In the genomic region with DNA sequence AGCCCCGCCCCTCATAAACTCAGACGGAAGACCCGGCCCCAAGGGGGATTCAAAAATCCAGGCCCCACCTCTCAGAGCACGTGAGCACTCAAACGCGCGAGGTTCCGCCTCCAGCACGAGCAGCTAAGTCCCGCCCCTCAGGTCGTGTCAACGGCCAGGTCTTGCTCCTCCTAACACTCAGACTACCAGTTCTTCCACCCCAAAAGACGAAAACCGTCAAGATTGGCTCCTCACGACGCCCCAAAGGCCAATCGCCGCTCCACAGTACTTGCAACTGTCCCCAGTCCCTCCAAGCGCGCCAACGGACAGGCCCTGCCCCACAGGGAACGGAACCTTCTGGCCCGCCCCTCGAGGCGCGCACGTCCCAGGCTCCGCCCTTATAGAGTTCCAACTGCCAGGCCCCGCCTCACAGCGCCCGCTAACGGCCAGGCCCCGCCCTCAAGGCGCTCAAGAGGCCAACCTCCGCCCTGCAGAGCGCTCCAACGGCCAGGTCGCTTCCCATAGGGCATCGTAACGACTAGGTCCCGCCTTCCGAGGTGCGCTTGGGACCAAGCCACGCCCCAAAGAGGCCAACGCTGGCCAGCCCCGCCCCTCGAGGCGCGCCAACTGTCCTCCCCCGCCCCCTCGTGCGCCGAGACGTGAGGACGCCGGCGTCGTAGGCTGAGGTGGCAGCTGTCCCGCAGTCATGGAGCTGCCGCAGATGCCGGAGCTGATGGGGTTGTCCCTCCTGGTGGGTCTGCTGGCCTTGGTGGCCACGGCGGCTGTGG, we compare ENCODE assay signal across 8 mouse cellular contexts. TPM values are rescaled to one million over a fixed set of nuclear protein-coding genes. Genes with fewer than 3 reads are reported as not detected.
DNase-seq lines count a peak whose midpoint lies in the region; ATAC-seq lines count a peak whose summit lies in the region.

Gene Tbl2, plus strand, starts transcription at position 605 of the 767 bp plus-strand sequence.

- H3K4me3 ChIP-seq in intestine, embryonic 14.5 days (ENCODE audit: low read depth, low read length): peak within 1 kb of the TSS; percentile 85

- H3K4me1 ChIP-seq in intestine, embryonic 14.5 days (replicated peaks; ENCODE audit: control insufficient read depth, insufficient read depth, low read length): 0 out of 2 replicates have a peak, but pooled peaks cover 12% of the 10 kb centered on the region

- H3K27me3 ChIP-seq in intestine, embryonic 14.5 days (replicated peaks; ENCODE audit: control insufficient read depth, insufficient read depth, low read length): no peaks in the 10 kb centered on the region

- H3K36me3 ChIP-seq in intestine, embryonic 14.5 days (ENCODE audit: control insufficient read depth, insufficient read depth, low read length): peaks cover 16% of the 10 kb centered on the region

- ATAC-seq in intestine, embryonic 14.5 days (replicated peaks; ENCODE audit: low FRiP score, low TSS enrichment, low read depth): peak; percentile 98

- peak within 1 kb of the TSS; percentile 78 for H3K9ac ChIP-seq in intestine, embryonic 14.5 days (ENCODE audit: low read length)

- H3K27ac ChIP-seq in intestine, embryonic 14.5 days (ENCODE audit: low read depth): peak within 1 kb of the TSS; percentile 85

- under 1% methylated on average over 63 of the region's 63 CpGs for WGBS in intestine, embryonic 14.5 days

- H3K9me3 ChIP-seq in intestine, embryonic 14.5 days (ENCODE audit: control insufficient read depth, low read length): no peaks in the 10 kb centered on the region

- peak within 1 kb of the TSS; percentile 84 for H3K4me2 ChIP-seq in intestine, embryonic 14.5 days (ENCODE audit: low read length)

- DNase-seq in adrenal gland, adult 18-20 months (ENCODE audit: low spot score in 2 of 2): peak; percentile 97
- DNase-seq in embryo, embryonic 11 days: peak; percentile 100
- peak; percentile 99 for DNase-seq in gastrocnemius, postnatal 25 days
- DNase-seq in intestine, embryonic 14.5 days (ENCODE audit: low spot score): peak; percentile 99
- DNase-seq in left cerebral cortex, postnatal 14 days (ENCODE audit: low spot score in 2 of 2): peak; percentile 97 to 98
- DNase-seq in mesoderm, embryonic 11.5 days (ENCODE audit: low read depth, low spot score): peak; percentile 99
- peak; percentile 97 to 98 for DNase-seq in right cerebral cortex, postnatal 36 days (ENCODE audit: low spot score in 2 of 2)
- DNase-seq in yolk sac, embryonic 10.5 days (ENCODE audit: low spot score): peak; percentile 100

- intact Hi-C loops in left cerebral cortex, postnatal 14 days (cut with DNase I): loop anchor here (2.0 kb wide), 1 partner anchor 38 kb away; the partner anchor contains the start of gene Baz1b

RNA-seq across cellular contexts. Expression of gene Tbl2, which starts in this region (rescaled TPM):
- total RNA-seq in adrenal gland, adult 18-20 months (2021): 10 to 100 TPM; 20.6 to 29.5 TPM
- 10 to 100 TPM in 1 of 2 experiments, 1 to 10 TPM in 1; 7.5 to 10.5 TPM for total RNA-seq in gastrocnemius, postnatal 25 days (2021)
- polyA plus RNA-seq in intestine, embryonic 14.5 days (2014; fragmentation: Nextera tagmentation; extraction: Ambion mirVana): 26.2 and 27.8 TPM in 2 replicates
- 10 to 100 TPM; 28.1 to 28.2 TPM for total RNA-seq in left cerebral cortex, postnatal 14 days (2021)

Comparison
In these comparisons a context has a peak if more than half of its experiments do, and no peak if none do; other contexts are left out.
1. Peak in every context shown above with its lines: DNase-seq, ATAC-seq, H3K4me3 ChIP-seq and H3K27ac ChIP-seq.